Mouse (Mus musculus): Measurements from ENCODE around the gene Zc3h13. TPM values are rescaled to one million over a fixed set of nuclear protein-coding genes. Genes with fewer than 3 reads are reported as not detected.

Gene Zc3h13
- total and polyA plus RNA-seq, 3 experiments: 17.7 to 38.5 (median 18.8) TPM

- Histone ChIP-seq H3K4me3 (replicated peaks in 1 of 3; ENCODE audit: low read depth in 2 of 3, low read length in 2 of 3, poor library complexity in 1 of 3) (no peak overlapping the region), H3K9ac (ENCODE audit: insufficient read depth, low read depth) (no peak overlapping the region), H3K4me1 (ENCODE audit: control insufficient read depth in 1 of 2, insufficient read depth in 2 of 2) (peaks cover 0 to 21% of the 10 kb centered on the region in 2 experiments; a peak in 2 of 4 replicates), H3K9me3 (replicated peaks; ENCODE audit: low read length) (no peaks in the 10 kb centered on the region), H3K36me3 (replicated peaks in 1 of 2; ENCODE audit: control insufficient read depth in 1 of 2, insufficient read depth in 1 of 2, low read length in 1 of 2) (peaks cover 8 to 9% of the 10 kb centered on the region in 2 experiments), H3K27me3 (replicated peaks) (no peaks in the 10 kb centered on the region), H3K4me2 (ENCODE audit: insufficient read depth, low read depth, poor library complexity, severe bottlenecking) (no peak overlapping the region), H3K79me2 (replicated peaks; ENCODE audit: control insufficient read depth, extremely low read depth, insufficient read depth, poor library complexity, severe bottlenecking) (no peaks in the 10 kb centered on the region), H3K27ac (ENCODE audit: insufficient read depth, low read depth) (no peak overlapping the region)
- TF ChIP-seq MAZ (IDR thresholded peaks at IDR 0.05; ENCODE audit: low read depth, low read length): no peak
- no peak for TF ChIP-seq POLR2A (IDR thresholded peaks at IDR 0.05; ENCODE audit: low read depth, low read length)
- TF ChIP-seq POLR2AphosphoS2 (IDR thresholded peaks at IDR 0.05; ENCODE audit: low read depth, low read length): no peak
- no peak for TF ChIP-seq RAD21 (IDR thresholded peaks at IDR 0.05; ENCODE audit: low read depth, low read length)
- TF ChIP-seq TBP (conservative IDR thresholded peaks at IDR 0.05; ENCODE audit: low read depth, low read length): no peak
- TF ChIP-seq GABPA (IDR thresholded peaks at IDR 0.05; ENCODE audit: insufficient replicate concordance, low read depth, low read length): no peak
- no peak for TF ChIP-seq ETS1 (conservative IDR thresholded peaks at IDR 0.05; ENCODE audit: low read depth, low read length)
- no peak for TF ChIP-seq ELF1 (IDR thresholded peaks at IDR 0.05; ENCODE audit: low read depth, low read length)
- TF ChIP-seq EP300 (IDR thresholded peaks at IDR 0.05; ENCODE audit: low read length): no peak
- TF ChIP-seq SMC3 (IDR thresholded peaks at IDR 0.05; ENCODE audit: low read depth, low read length): no peak
- no peak for TF ChIP-seq E2F4 (IDR thresholded peaks at IDR 0.05; ENCODE audit: insufficient replicate concordance, low read depth, low read length)
- no peak for TF ChIP-seq NELFE (IDR thresholded peaks at IDR 0.05; ENCODE audit: low read depth, low read length)
- no peak for TF ChIP-seq HCFC1 (IDR thresholded peaks at IDR 0.05; ENCODE audit: low read depth, low read length)
- no peak for TF ChIP-seq TCF12 (IDR thresholded peaks at IDR 0.05; ENCODE audit: low read depth, low read length)
- in situ Hi-C loops (cut with MboI; ENCODE audit: low pct_ligation_motif_present, low pct_unique_long_range_greater_than_20kb, low sequenced_read_pairs) (no loop called here), dilution Hi-C loops (cut with MboI; ENCODE audit: extremely low pct_ligation_motif_present, extremely low pct_unique_long_range_greater_than_20kb, low sequenced_read_pairs) (no loop called here)
- DNase-seq (ENCODE audit: extremely low read depth): no peak
These were observed 48.6 kb upstream of the Zc3h13 start for GRCm38 (mm10) chr14:75235552-75235951.

- H3K4me1 ChIP-seq (ENCODE audit: control insufficient read depth in 1 of 2, insufficient read depth in 2 of 2): peaks cover 0 to 21% of the 10 kb centered on the region in 2 experiments; a peak in 2 of 4 replicates
These were observed 48.1 kb upstream of the Zc3h13 start for GRCm38 (mm10) chr14:75235955-75236635.

More at GRCm38 (mm10) chr14:75235955-75236635, 48.1 kb upstream of the Zc3h13 start:
- no peak overlapping the region for H3K4me2 ChIP-seq (ENCODE audit: insufficient read depth, low read depth, poor library complexity, severe bottlenecking)
- H3K79me2 ChIP-seq (replicated peaks; ENCODE audit: control insufficient read depth, extremely low read depth, insufficient read depth, poor library complexity, severe bottlenecking): no peaks in the 10 kb centered on the region
- DNase-seq (ENCODE audit: extremely low read depth): no peak
- in situ Hi-C loops (cut with MboI; ENCODE audit: low pct_ligation_motif_present, low pct_unique_long_range_greater_than_20kb, low sequenced_read_pairs) (no loop called here), dilution Hi-C loops (cut with MboI; ENCODE audit: extremely low pct_ligation_motif_present, extremely low pct_unique_long_range_greater_than_20kb, low sequenced_read_pairs) (no loop called here)
- peaks cover 4 to 5% of the 10 kb centered on the region in 2 experiments for H3K36me3 ChIP-seq (replicated peaks in 1 of 2; ENCODE audit: control insufficient read depth in 1 of 2, insufficient read depth in 1 of 2, low read length in 1 of 2)
- TF ChIP-seq CHD2 (IDR thresholded peaks at IDR 0.05; ENCODE audit: low read length) (no peak), BHLHE40 (IDR thresholded peaks at IDR 0.05; ENCODE audit: low read depth, low read length) (no peak), MYC (IDR thresholded peaks at IDR 0.05; ENCODE audit: low read depth, low read length) (no peak), NRF1 (IDR thresholded peaks at IDR 0.05; ENCODE audit: low read depth, low read length) (no peak), JUND (conservative IDR thresholded peaks at IDR 0.05; ENCODE audit: low read depth, low read length) (no peak), ELF1 (IDR thresholded peaks at IDR 0.05; ENCODE audit: low read depth, low read length) (no peak), MAFK (IDR thresholded peaks at IDR 0.05; ENCODE audit: insufficient replicate concordance, low read length) (no peak), USF2 (conservative IDR thresholded peaks at IDR 0.05; ENCODE audit: low read depth, low read length) (no peak), IRF4 (IDR thresholded peaks at IDR 0.05; ENCODE audit: low read depth, low read length) (no peak), RCOR1 (conservative IDR thresholded peaks at IDR 0.05; ENCODE audit: low read depth, low read length) (no peak), UBTF (IDR thresholded peaks at IDR 0.05; ENCODE audit: low read depth, low read length) (no peak), ZMIZ1 (IDR thresholded peaks at IDR 0.05; ENCODE audit: low read depth, low read length) (no peak), MEF2A (IDR thresholded peaks at IDR 0.05; ENCODE audit: borderline replicate concordance, low read depth, low read length) (no peak), ZKSCAN1 (IDR thresholded peaks at IDR 0.05; ENCODE audit: borderline replicate concordance, low read depth, low read length) (no peak), CTCF (conservative IDR thresholded peaks at IDR 0.05 in 1 of 2, IDR thresholded peaks at IDR 0.05 in 1 of 2; ENCODE audit: low read depth in 2 of 2, low read length in 2 of 2) (no peak), POLR2A (IDR thresholded peaks at IDR 0.05; ENCODE audit: low read depth, low read length) (no peak), ZC3H11A (IDR thresholded peaks at IDR 0.05; ENCODE audit: low read depth, low read length) (no peak)
- H3K9me3 ChIP-seq (replicated peaks; ENCODE audit: low read length): no peaks in the 10 kb centered on the region
- H3K4me3 ChIP-seq (replicated peaks in 1 of 3; ENCODE audit: low read depth in 2 of 3, low read length in 2 of 3, poor library complexity in 1 of 3): no peak overlapping the region
- H3K27me3 ChIP-seq (replicated peaks): no peaks in the 10 kb centered on the region
- no peak overlapping the region for H3K27ac ChIP-seq (ENCODE audit: insufficient read depth, low read depth)
- H3K9ac ChIP-seq (ENCODE audit: insufficient read depth, low read depth): no peak overlapping the region
